Mouse (Mus musculus) stomach, postnatal 0 days (tissue): ENCODE results near the gene Lhfpl3.

Experiments used
- CTCF ChIP-seq: IDR thresholded peaks from 2 replicates; pipeline ENCODE4 v1.5.1; 2016; ENCODE audit warnings: antibody characterized with exemption, low read depth, mild to moderate bottlenecking, moderate library complexity
- EP300 ChIP-seq: optimal IDR thresholded peaks from 2 replicates; pipeline ENCODE3; 2016; ENCODE audit warnings: antibody characterized with exemption

- TF ChIP-seq CTCF (no peak), EP300 (no peak)
Observed at GRCm38 (mm10) chr5:23111307-23111706, 365.4 kb downstream of the Lhfpl3 start.
